Mouse (Mus musculus) hindbrain, embryonic 16.5 days (tissue): ENCODE measurements at regions not wholly inside any gene's neighbourhood (a gene's known extent, or its start where the extent isn't known, plus 50 kb on each side); places are given as distances from the start of the nearest gene placed in this dataset.

Source experiments
- ATAC-seq: fragments of 200-750 bp; cut with Nextera tagmentation; 2 replicates; pipeline ENCODE4 v1.8.0; 2017; ENCODE audit warnings: moderate TSS enrichment, moderate library complexity
- H3K27ac ChIP-seq: fragments of 300-500 bp; sonication (generic); 2 replicates; pipeline ENCODE4 v1.5.1; 2014; ENCODE audit warnings: low read depth, mild to moderate bottlenecking, control low read depth, low read length, moderate library complexity
- H3K27me3 ChIP-seq: fragments of 300-500 bp; sonication (generic); replicated peaks from 2 replicates; pipeline ENCODE4 v1.6.1; 2014; ENCODE audit warnings: low read length; ENCODE audit not compliant: control insufficient read depth, insufficient read depth
- H3K36me3 ChIP-seq: fragments of 300-500 bp; sonication (generic); 2 replicates; pipeline ENCODE4 v1.6.1; 2014; ENCODE audit warnings: mild to moderate bottlenecking, low read length, moderate library complexity, mixed read lengths; ENCODE audit not compliant: control insufficient read depth, insufficient read depth
- H3K4me1 ChIP-seq: fragments of 300-500 bp; sonication (generic); 2 replicates; pipeline ENCODE4 v1.6.1; 2014; ENCODE audit warnings: low read depth, low read length; ENCODE audit not compliant: control insufficient read depth, insufficient read depth
- H3K4me2 ChIP-seq: fragments of 300-500 bp; sonication (generic); 2 replicates; pipeline ENCODE4 v1.6.1; 2014; ENCODE audit warnings: mild to moderate bottlenecking, low read length, control low read depth, moderate library complexity
- H3K4me3 ChIP-seq: fragments of 300-500 bp; sonication (generic); 2 replicates; pipeline ENCODE4 v1.5.1; 2014; ENCODE audit warnings: mild to moderate bottlenecking, low read length, control low read depth, moderate library complexity
- H3K9ac ChIP-seq: fragments of 300-500 bp; sonication (generic); 2 replicates; pipeline ENCODE4 v1.6.1; 2014; ENCODE audit warnings: low read depth, mild to moderate bottlenecking, control low read depth, low read length, moderate library complexity
- H3K9me3 ChIP-seq: fragments of 300-500 bp; sonication (generic); 2 replicates; pipeline ENCODE4 v1.6.1; 2014; ENCODE audit warnings: mild to moderate bottlenecking, low read length, moderate library complexity; ENCODE audit not compliant: control insufficient read depth
- WGBS: fragments of 180-500 bp; shearing (Covaris S2); extraction: QIAGEN DNeasy Blood & Tissue Kit; methylation state at CpG from one replicate; pipeline ENCODE4 v1.1.7; 2014; 5-methylcytosine and 5-hydroxymethylcytosine counted together

GRCm38 (mm10) chr16:78121668-78122067 lies 179.6 kb upstream of the Cxadr start:
- 71% methylated on average over 1 of the region's 1 CpGs for WGBS

GRCm38 (mm10) chr16:78120346-78120899 lies 180.9 kb upstream of the Cxadr start:
- no peak overlapping the region for H3K4me3 ChIP-seq
- WGBS, result 83% methylated on average over 2 of the region's 2 CpGs
- ATAC-seq, result no peak

More at GRCm38 (mm10) chr16:78121668-78122067, 179.6 kb upstream of the Cxadr start:
- Histone ChIP-seq H3K4me2 (no peak overlapping the region), H3K9ac (no peak overlapping the region), H3K36me3 (no peaks in the 10 kb centered on the region), H3K9me3 (0 out of 2 replicates have a peak, but pooled peaks cover 5% of the 10 kb centered on the region), H3K27me3 (no peaks in the 10 kb centered on the region), H3K27ac (no peak overlapping the region), H3K4me1 (no peaks in the 10 kb centered on the region), H3K4me3 (no peak overlapping the region)
- ATAC-seq, result no peak

GRCm38 (mm10) chr16:78104246-78104645 lies 197.0 kb upstream of the Cxadr start:
- Histone ChIP-seq H3K4me2 (no peak overlapping the region), H3K4me3 (no peak overlapping the region), H3K27ac (no peak overlapping the region), H3K9ac (no peak overlapping the region), H3K27me3 (no peaks in the 10 kb centered on the region), H3K9me3 (no peaks in the 10 kb centered on the region), H3K36me3 (no peaks in the 10 kb centered on the region), H3K4me1 (no peaks in the 10 kb centered on the region)
- ATAC-seq, result no peak

More at GRCm38 (mm10) chr16:78120346-78120899, 180.9 kb upstream of the Cxadr start:
- no peaks in the 10 kb centered on the region for H3K27me3 ChIP-seq
- H3K9me3 ChIP-seq, result 0 out of 2 replicates have a peak, but pooled peaks cover 5% of the 10 kb centered on the region
- H3K4me1 ChIP-seq, result no peaks in the 10 kb centered on the region
- no peak overlapping the region for H3K27ac ChIP-seq
- H3K36me3 ChIP-seq, result no peaks in the 10 kb centered on the region
- H3K4me2 ChIP-seq, result no peak overlapping the region
- no peak overlapping the region for H3K9ac ChIP-seq

GRCm38 (mm10) chr16:78101415-78102326 lies 199.6 kb upstream of the Cxadr start:
- no peak overlapping the region for H3K9ac ChIP-seq
- H3K4me3 ChIP-seq, result peak overlapping the region; percentile 2; the same call in 1 of the 2 replicates
- no peak overlapping the region for H3K27ac ChIP-seq
- H3K9me3 ChIP-seq, result no peaks in the 10 kb centered on the region
- peak; percentile 92 for ATAC-seq
- H3K4me2 ChIP-seq, result peak overlapping the region; percentile 39
- WGBS, result 18% methylated on average over 14 of the region's 14 CpGs
- no peaks in the 10 kb centered on the region for H3K4me1 ChIP-seq
- no peaks in the 10 kb centered on the region for H3K36me3 ChIP-seq
- H3K27me3 ChIP-seq, result no peaks in the 10 kb centered on the region

GRCm38 (mm10) chr16:78099842-78100241 lies 201.4 kb upstream of the Cxadr start:
- Histone ChIP-seq H3K27ac (no peak overlapping the region), H3K4me3 (no peak overlapping the region), H3K4me1 (no peaks in the 10 kb centered on the region), H3K27me3 (no peaks in the 10 kb centered on the region), H3K9ac (no peak overlapping the region), H3K9me3 (no peaks in the 10 kb centered on the region), H3K4me2 (no peak overlapping the region), H3K36me3 (no peaks in the 10 kb centered on the region)
- no peak for ATAC-seq
- WGBS, result 86% methylated on average over 2 of the region's 2 CpGs

- Histone ChIP-seq H3K27me3 (no peaks in the 10 kb centered on the region), H3K27ac (no peak overlapping the region), H3K4me3 (no peak overlapping the region), H3K9ac (no peak overlapping the region), H3K4me1 (no peaks in the 10 kb centered on the region), H3K4me2 (no peak overlapping the region), H3K9me3 (no peaks in the 10 kb centered on the region), H3K36me3 (no peaks in the 10 kb centered on the region)
- 64% methylated on average over 6 of the region's 6 CpGs for WGBS
- ATAC-seq, result no peak
These were observed 202.2 kb upstream of the Cxadr start for GRCm38 (mm10) chr16:78099114-78099513.

GRCm38 (mm10) chr16:78098555-78098954 lies 202.7 kb upstream of the Cxadr start:
- Histone ChIP-seq H3K9me3 (no peaks in the 10 kb centered on the region), H3K9ac (no peak overlapping the region), H3K4me2 (no peak overlapping the region), H3K4me1 (no peaks in the 10 kb centered on the region), H3K27me3 (no peaks in the 10 kb centered on the region), H3K36me3 (no peaks in the 10 kb centered on the region), H3K4me3 (no peak overlapping the region), H3K27ac (no peak overlapping the region)
- 50% methylated on average over 6 of the region's 6 CpGs for WGBS
- ATAC-seq, result no peak

- no peak overlapping the region for H3K4me2 ChIP-seq
These were observed 204.7 kb upstream of the Cxadr start for GRCm38 (mm10) chr16:78096571-78096970.

GRCm38 (mm10) chr16:78090155-78090554 lies 211.1 kb upstream of the Cxadr start:
- no peak for ATAC-seq
- no peaks in the 10 kb centered on the region for H3K36me3 ChIP-seq
- H3K4me3 ChIP-seq, result no peak overlapping the region
- no peak overlapping the region for H3K9ac ChIP-seq
- WGBS, result 77% methylated on average over 3 of the region's 3 CpGs
- H3K27ac ChIP-seq, result no peak overlapping the region
- no peaks in the 10 kb centered on the region for H3K9me3 ChIP-seq
- no peaks in the 10 kb centered on the region for H3K4me1 ChIP-seq
- no peak overlapping the region for H3K4me2 ChIP-seq
- no peaks in the 10 kb centered on the region for H3K27me3 ChIP-seq

More at GRCm38 (mm10) chr16:78096571-78096970, 204.7 kb upstream of the Cxadr start:
- Histone ChIP-seq H3K36me3 (no peaks in the 10 kb centered on the region), H3K4me3 (no peak overlapping the region), H3K4me1 (no peaks in the 10 kb centered on the region), H3K9ac (no peak overlapping the region), H3K27ac (no peak overlapping the region), H3K27me3 (no peaks in the 10 kb centered on the region), H3K9me3 (no peaks in the 10 kb centered on the region)
- WGBS, result 58% methylated on average over 1 of the region's 1 CpGs
- no peak for ATAC-seq
